In the genomic region with DNA sequence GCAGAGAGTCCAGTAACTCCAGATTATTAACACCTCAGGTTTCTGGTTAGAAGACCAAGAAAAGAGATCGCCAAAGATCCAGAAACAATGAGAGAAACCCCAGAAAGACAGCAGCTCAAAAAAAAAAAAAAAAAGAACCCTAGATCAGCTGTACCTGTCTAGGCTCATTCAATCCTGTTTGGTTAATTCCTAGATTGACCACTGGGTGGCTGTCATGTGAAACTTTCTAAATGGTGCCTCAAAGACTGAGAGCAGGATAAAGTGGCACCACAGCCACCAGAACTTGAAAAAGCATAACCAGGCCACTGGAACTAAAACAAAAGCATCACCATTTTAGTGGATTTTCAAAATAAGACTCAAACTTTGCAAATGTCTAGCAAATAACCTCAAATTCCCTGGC, we compare ENCODE assay signal across 10 mouse cellular contexts.
DNase-seq lines count a peak whose midpoint lies in the region; ATAC-seq and TF ChIP-seq lines count a peak whose summit lies in the region.
"Had no signal": no experiment of that assay in that cellular context is flagged by ENCODE, and none has a peak within 500 bp of the region (broad histone marks: within the 10 kb centered on the region; RNA-seq: fewer than 3 reads in every experiment).

No protein-coding gene starts in this region.

- no peak overlapping the region for H3K27ac ChIP-seq in layer of hippocampus, adult 2 months
- H3K27ac ChIP-seq: liver, embryonic 13.5 days; stomach, embryonic 15.5 days had no signal

- TF ChIP-seq CTCF in layer of hippocampus, adult 2 months (conservative IDR thresholded peaks at IDR 0.05), result peak; percentile 87

- H3K4me3 ChIP-seq in layer of hippocampus, adult 2 months, result no peak overlapping the region
- H3K4me3 ChIP-seq: liver, embryonic 13.5 days; stomach, embryonic 15.5 days had no signal

- intact Hi-C loops in gastrocnemius, postnatal 14 days (cut with DNase I; ENCODE audit: low total_unique reads), result no loop called here

- DNase-seq in gastrocnemius, postnatal 14 days, result peak; percentile 6
- DNase-seq in gastrocnemius, postnatal 4 days (ENCODE audit: low spot score in 2 of 2), result no peak
- peak; percentile 59 for DNase-seq in A20 (ENCODE audit: low read depth, low spot score)
- DNase-seq in adrenal gland, postnatal 14 days, result peak; percentile 57
- peak; percentile 52 for DNase-seq in forelimb bud, embryonic 11.5 days (ENCODE audit: low read depth, low spot score)
- peak; percentile 74 to 77 for DNase-seq in layer of hippocampus, adult 2 months (ENCODE audit: low spot score in 2 of 2)
- peak; percentile 68 for DNase-seq in naive thymus-derived CD4-positive, alpha-beta T cell, adult 2 months (ENCODE audit: low read depth)
- DNase-seq: liver, embryonic 13.5 days had no signal

- ATAC-seq in erythroblast, adult 5-6 weeks (replicated peaks; ENCODE audit: low FRiP score, poor library complexity, severe bottlenecking), result no peak

Comparison
In these comparisons a context has a peak if more than half of its experiments do, and no peak if none do; other contexts are left out.
1. DNase-seq: peak in gastrocnemius, postnatal 14 days (single experiment), A20 (single experiment), adrenal gland, postnatal 14 days (single experiment), forelimb bud, embryonic 11.5 days (single experiment), layer of hippocampus, adult 2 months (2 of 2) and naive thymus-derived CD4-positive, alpha-beta T cell, adult 2 months (single experiment); none in gastrocnemius, postnatal 4 days (0 of 2).